Mouse (Mus musculus) C2C12 (cell line): Measurements from ENCODE around the gene Nckipsd. TPM values are rescaled to one million over a fixed set of nuclear protein-coding genes. Genes with fewer than 3 reads are reported as not detected.

ENCODE experiments used
- H3K27me3 ChIP-seq: one replicate; pipeline ENCODE4 v1.6.1; 2011; ENCODE audit not compliant: control insufficient read depth, insufficient read depth, insufficient read length
- H3K36me3 ChIP-seq: one replicate; pipeline ENCODE4 v1.6.1; 2011; ENCODE audit not compliant: control insufficient read depth, insufficient read depth
- H3K4me3 ChIP-seq: one replicate; pipeline ENCODE4 v1.5.1; 2011; ENCODE audit warnings: mild to moderate bottlenecking, control low read depth; ENCODE audit not compliant: poor library complexity, insufficient read depth, severe bottlenecking
- H3K79me2 ChIP-seq: one replicate; pipeline ENCODE4 v1.6.1; 2011; ENCODE audit not compliant: control insufficient read depth, insufficient read depth
- H3K79me3 ChIP-seq: one replicate; pipeline ENCODE4 v1.6.1; 2011; ENCODE audit warnings: low read depth, control low read depth
- H3ac ChIP-seq: one replicate; pipeline ENCODE3; 2011; ENCODE audit warnings: low read depth; ENCODE audit not compliant: control insufficient read depth, insufficient read length
- CEBPB ChIP-seq: IDR thresholded peaks from one replicate; pipeline ENCODE4 v1.6.1; 2011; ENCODE audit warnings: low read depth, mild to moderate bottlenecking, control low read depth, moderate library complexity
- CTCF ChIP-seq: IDR thresholded peaks from one replicate; pipeline ENCODE4 v1.5.1; 2011; ENCODE audit not compliant: control insufficient read depth, insufficient read depth, insufficient read length
- FOSL1 ChIP-seq: IDR thresholded peaks from one replicate; pipeline ENCODE4 v1.8.0; 2011; ENCODE audit warnings: mild to moderate bottlenecking, low read length; ENCODE audit not compliant: poor library complexity, insufficient read depth, severe bottlenecking
- MAX ChIP-seq: IDR thresholded peaks from one replicate; pipeline ENCODE4 v1.6.1; 2011; ENCODE audit warnings: mild to moderate bottlenecking, control low read depth
- MYOD1 ChIP-seq: IDR thresholded peaks from one replicate; pipeline ENCODE4 v1.6.1; 2011; ENCODE audit warnings: low read depth; ENCODE audit not compliant: control insufficient read depth, insufficient read length
- MYOG ChIP-seq: IDR thresholded peaks from one replicate; pipeline ENCODE4 v1.6.1; 2011; ENCODE audit not compliant: control insufficient read depth, insufficient read length; ENCODE audit errors: extremely low read depth
- USF1 ChIP-seq: IDR thresholded peaks from one replicate; pipeline ENCODE4 v1.6.1; 2011; ENCODE audit warnings: low read depth, mild to moderate bottlenecking, control low read depth, moderate library complexity
- polyA plus RNA-seq: library from polyadenylated mRNA; unstranded; fragments of >200 nt; fragmentation: generic; extraction: Trizol; gene quantifications from one replicate; pipeline ENCODE4 v1.2.1, GENCODE M21; 2012; ENCODE audit warnings: missing spikeins

Gene Nckipsd
- polyA plus RNA-seq, 1 experiment: 7.5 TPM

DNA sequence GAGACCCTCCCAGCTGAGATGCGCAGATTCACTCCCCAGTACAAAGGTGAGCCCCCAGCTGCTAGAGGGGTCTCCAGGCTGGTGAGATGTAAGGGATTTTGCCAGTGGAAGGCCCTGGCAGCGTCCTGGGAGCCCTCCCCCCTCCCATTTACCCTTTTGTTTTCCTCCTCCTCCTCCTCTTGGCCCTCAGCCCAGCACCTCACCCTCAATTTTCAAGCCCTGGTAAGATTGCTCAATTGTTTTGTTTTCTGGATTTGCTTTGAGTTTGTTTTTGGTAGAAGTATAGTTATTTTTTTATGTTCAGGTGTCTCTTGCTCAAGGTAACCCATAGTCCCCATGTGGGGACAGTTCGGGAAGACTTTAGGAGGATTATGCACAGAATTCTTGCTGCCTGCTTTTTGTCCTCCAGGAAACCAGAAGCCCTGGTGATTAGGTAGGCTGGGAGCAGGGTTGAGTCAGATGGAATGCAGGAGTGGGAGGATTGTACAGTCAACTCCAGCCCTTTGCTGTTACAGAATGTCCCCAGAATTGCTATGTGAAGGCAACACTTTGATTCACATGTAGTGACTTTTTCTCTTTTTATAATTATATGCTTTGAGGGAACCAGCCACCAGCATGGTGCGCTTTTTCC is 11.7 kb upstream of the Nckipsd start:
- Histone ChIP-seq H3K4me3 (peak overlapping the region; percentile 32), H3K79me3 (peaks cover 57% of the 10 kb centered on the region), H3K79me2 (peaks cover 83% of the 10 kb centered on the region), H3K36me3 (peaks cover 36% of the 10 kb centered on the region), H3K27me3 (no peaks in the 10 kb centered on the region), H3ac (peak overlapping the region; percentile 15)
- peak; percentile 55 for TF ChIP-seq CEBPB
- TF ChIP-seq MYOD1: no peak

- Histone ChIP-seq H3K79me3 (peaks cover 49% of the 10 kb centered on the region), H3K27me3 (no peaks in the 10 kb centered on the region), H3K4me3 (peak overlapping the region; percentile 26), H3K36me3 (peaks cover 46% of the 10 kb centered on the region), H3ac (peak overlapping the region; percentile 22), H3K79me2 (peaks cover 73% of the 10 kb centered on the region)
- TF ChIP-seq MAX (no peak), MYOD1 (no peak), FOSL1 (no peak), CEBPB (no peak), USF1 (no peak)
Measured at GRCm38 (mm10) chr9:108797477-108797876, 10.7 kb upstream of the Nckipsd start.

GRCm38 (mm10) chr9:108798508-108799075 is 9.6 kb upstream of the Nckipsd start:
- no peak overlapping the region for H3ac ChIP-seq
- H3K79me2 ChIP-seq: peaks cover 62% of the 10 kb centered on the region
- H3K4me3 ChIP-seq: no peak overlapping the region
- H3K27me3 ChIP-seq: no peaks in the 10 kb centered on the region
- TF ChIP-seq USF1: no peak
- TF ChIP-seq MYOG: no peak
- no peak for TF ChIP-seq FOSL1
- TF ChIP-seq MAX: no peak
- no peak for TF ChIP-seq MYOD1
- TF ChIP-seq CTCF: no peak
- peaks cover 39% of the 10 kb centered on the region for H3K79me3 ChIP-seq
- H3K36me3 ChIP-seq: peaks cover 57% of the 10 kb centered on the region

GRCm38 (mm10) chr9:108799564-108799963 is 8.6 kb upstream of the Nckipsd start:
- Histone ChIP-seq H3K79me3 (peaks cover 32% of the 10 kb centered on the region), H3K4me3 (no peak overlapping the region), H3K27me3 (no peaks in the 10 kb centered on the region), H3K36me3 (peaks cover 67% of the 10 kb centered on the region), H3K79me2 (peaks cover 52% of the 10 kb centered on the region), H3ac (no peak overlapping the region)
- TF ChIP-seq CTCF: no peak
- TF ChIP-seq MAX: no peak
- no peak for TF ChIP-seq USF1
- TF ChIP-seq CEBPB: no peak

DNA sequence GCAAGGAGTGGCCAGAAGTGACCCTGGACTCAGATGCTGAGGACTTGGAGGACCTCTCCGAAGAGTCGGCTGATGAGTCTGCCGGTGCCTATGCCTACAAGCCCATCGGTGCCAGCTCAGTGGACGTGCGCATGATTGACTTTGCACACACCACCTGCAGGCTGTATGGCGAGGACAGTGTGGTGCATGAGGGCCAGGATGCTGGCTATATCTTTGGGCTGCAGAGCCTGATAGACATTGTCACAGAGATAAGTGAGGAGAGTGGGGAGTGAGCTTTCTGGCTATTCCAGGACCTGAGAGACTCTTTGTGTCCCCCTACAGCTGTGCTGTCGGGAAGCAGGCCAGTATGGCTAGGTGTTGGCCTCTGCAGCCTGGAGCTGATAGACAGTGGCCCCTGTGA is 2.4 kb upstream of the Nckipsd start:
- Histone ChIP-seq H3K79me2 (peaks cover 2% of the 10 kb centered on the region), H3ac (no peak overlapping the region), H3K4me3 (no peak overlapping the region), H3K27me3 (no peaks in the 10 kb centered on the region), H3K36me3 (peaks cover 65% of the 10 kb centered on the region), H3K79me3 (peaks cover 3% of the 10 kb centered on the region)
- TF ChIP-seq CTCF (no peak), USF1 (no peak), FOSL1 (no peak), MAX (no peak), MYOD1 (no peak), CEBPB (no peak), MYOG (no peak)

GRCm38 (mm10) chr9:108806379-108806778 is 1.8 kb upstream of the Nckipsd start:
- Histone ChIP-seq H3K36me3 (peaks cover 58% of the 10 kb centered on the region), H3K79me2 (no peaks in the 10 kb centered on the region), H3K4me3 (no peak overlapping the region), H3K79me3 (peaks cover 3% of the 10 kb centered on the region), H3ac (no peak overlapping the region), H3K27me3 (no peaks in the 10 kb centered on the region)
- TF ChIP-seq FOSL1 (no peak), USF1 (no peak)
